Mouse (Mus musculus) embryonic facial prominence, embryonic 12.5 days (tissue): ENCODE measurements around the gene Furin. TPM values are rescaled to one million over a fixed set of nuclear protein-coding genes. Genes with fewer than 3 reads are reported as not detected.

Experiments used
- ATAC-seq: fragments of 200-750 bp; cut with Nextera tagmentation; 2 replicates; pipeline ENCODE4 v1.8.0; 2017; ENCODE audit not compliant: insufficient number of reproducible peaks, insufficient read depth, low FRiP score, low TSS enrichment
- H3K27ac ChIP-seq: fragments of 300-500 bp; sonication (generic); 2 replicates; pipeline ENCODE4 v1.5.1; 2016; ENCODE audit warnings: mild to moderate bottlenecking
- H3K27me3 ChIP-seq: fragments of 300-500 bp; sonication (generic); 2 replicates; pipeline ENCODE4 v1.6.1; 2016; ENCODE audit warnings: mild to moderate bottlenecking, moderate library complexity
- H3K36me3 ChIP-seq: fragments of 300-500 bp; sonication (generic); 2 replicates; pipeline ENCODE4 v1.6.1; 2016; ENCODE audit warnings: mild to moderate bottlenecking
- H3K4me1 ChIP-seq: fragments of 300-500 bp; sonication (generic); 2 replicates; pipeline ENCODE4 v1.6.1; 2016
- H3K4me2 ChIP-seq: fragments of 300-500 bp; sonication (generic); replicated peaks from 2 replicates; pipeline ENCODE4 v1.6.1; 2016; ENCODE audit warnings: mild to moderate bottlenecking, moderate library complexity
- H3K4me3 ChIP-seq: fragments of 300-500 bp; sonication (generic); 2 replicates; pipeline ENCODE4 v1.5.1; 2016; ENCODE audit warnings: mild to moderate bottlenecking
- H3K9ac ChIP-seq: fragments of 300-500 bp; sonication (generic); 2 replicates; pipeline ENCODE4 v1.6.1; 2016; ENCODE audit warnings: mild to moderate bottlenecking, moderate library complexity
- H3K9me3 ChIP-seq: fragments of 300-500 bp; sonication (generic); 2 replicates; pipeline ENCODE4 v1.6.1; 2016; ENCODE audit warnings: mild to moderate bottlenecking, moderate library complexity
- WGBS: fragments of 180-500 bp; shearing (Covaris S2); methylation state at CpG from one replicate; pipeline ENCODE4 v1.1.7; 2016; 5-methylcytosine and 5-hydroxymethylcytosine counted together
- polyA plus RNA-seq: library from polyadenylated mRNA; unstranded; fragments of >200 nt; fragmentation: Nextera tagmentation; extraction: Ambion mirVana; gene quantifications from 2 replicates; pipeline ENCODE4 v1.2.1, GENCODE M21; 2016

The Furin gene
- polyA plus RNA-seq, 1 experiment from 2014 or later = 9.7 TPM

DNA sequence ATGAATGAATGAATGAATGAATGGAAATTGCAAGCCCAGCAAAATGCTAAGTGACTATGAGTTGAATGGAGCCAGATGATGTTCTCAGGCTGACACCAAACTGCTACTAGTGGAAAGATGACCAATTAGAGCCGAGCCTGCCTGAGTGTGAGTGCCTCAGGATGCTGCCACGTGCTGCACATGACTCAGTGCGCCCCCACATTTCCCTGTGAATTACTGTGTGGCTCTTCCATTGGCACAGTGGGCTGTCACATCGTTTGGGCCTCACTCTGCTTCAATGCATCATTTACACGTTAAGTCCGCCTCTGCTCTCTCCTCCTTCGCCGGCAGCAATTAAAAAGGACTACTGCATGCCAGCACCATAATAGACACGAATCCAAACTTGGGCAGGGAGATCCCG lies 7.0 kb upstream of the Furin start:
- Histone ChIP-seq H3K9ac (no peak overlapping the region), H3K4me3 (no peak overlapping the region), H3K36me3 (no peaks in the 10 kb centered on the region), H3K27ac (no peak overlapping the region), H3K4me2 (no peak overlapping the region), H3K27me3 (no peaks in the 10 kb centered on the region), H3K4me1 (0 out of 2 replicates have a peak, but pooled peaks cover under 1% of the 10 kb centered on the region), H3K9me3 (no peaks in the 10 kb centered on the region)
- 72% methylated on average over 10 of the region's 10 CpGs for WGBS
- ATAC-seq = no peak

DNA sequence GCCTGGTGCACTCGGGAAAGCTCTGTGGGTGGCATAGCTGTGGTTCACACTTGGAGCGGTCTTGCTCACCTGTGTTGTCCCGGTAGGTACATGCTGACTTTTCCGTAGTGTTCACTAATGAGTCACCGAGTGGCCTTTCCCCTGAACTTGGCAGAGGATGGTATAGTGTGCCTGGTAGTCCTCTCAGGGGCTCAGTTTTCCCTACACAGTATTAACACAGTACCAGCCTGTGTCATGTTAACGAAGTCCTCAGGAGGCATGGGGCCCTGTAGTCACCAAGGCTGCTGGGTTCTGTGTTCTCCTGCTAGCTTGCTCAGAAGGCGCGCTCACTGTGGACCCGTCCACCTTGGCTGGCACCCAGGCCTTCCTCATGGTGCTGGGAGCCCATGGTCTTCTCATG lies 5.1 kb upstream of the Furin start:
- Histone ChIP-seq H3K9ac (no peak overlapping the region), H3K4me3 (no peak overlapping the region), H3K9me3 (no peaks in the 10 kb centered on the region), H3K4me1 (0 out of 2 replicates have a peak, but pooled peaks cover 3% of the 10 kb centered on the region), H3K27ac (no peak overlapping the region), H3K4me2 (no peak overlapping the region), H3K27me3 (peaks cover 4% of the 10 kb centered on the region; the same call in 1 of the 2 replicates), H3K36me3 (no peaks in the 10 kb centered on the region)
- ATAC-seq = no peak
- WGBS = 80% methylated on average over 9 of the region's 9 CpGs

DNA sequence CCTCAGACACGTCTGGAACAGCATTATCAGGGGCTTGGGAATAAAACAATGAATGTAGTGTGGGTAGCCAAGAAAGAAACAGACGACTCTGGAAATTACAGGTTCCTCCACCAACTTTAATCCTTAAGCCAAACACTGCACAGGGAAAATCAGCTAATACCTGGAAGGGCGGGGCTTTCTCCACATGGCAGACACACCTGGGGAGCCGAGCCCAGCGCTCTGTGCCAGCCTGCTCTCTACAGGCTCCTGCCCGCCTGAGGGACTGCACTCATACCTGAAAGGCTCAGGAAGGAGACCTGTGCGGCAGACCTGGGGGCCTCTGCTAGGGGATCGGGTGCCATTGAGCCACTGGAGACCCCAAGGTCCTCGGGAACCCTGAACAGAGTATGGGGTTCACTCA lies 2.5 kb upstream of the Furin start:
- Histone ChIP-seq H3K4me3 (no peak overlapping the region), H3K4me2 (no peak overlapping the region), H3K27me3 (peaks cover 8% of the 10 kb centered on the region), H3K9ac (no peak overlapping the region), H3K27ac (no peak overlapping the region), H3K36me3 (no peaks in the 10 kb centered on the region), H3K4me1 (0 out of 2 replicates have a peak, but pooled peaks cover 7% of the 10 kb centered on the region), H3K9me3 (no peaks in the 10 kb centered on the region)
- ATAC-seq = 0 out of 2 replicates have a peak, but pooled peaks have one; percentile 38
- 68% methylated on average over 9 of the region's 9 CpGs for WGBS

GRCm38 (mm10) chr7:80406186-80406585 lies 950 bp upstream of the Furin start:
- Histone ChIP-seq H3K27ac (no peak overlapping the region), H3K9me3 (no peaks in the 10 kb centered on the region), H3K4me1 (peaks cover 15% of the 10 kb centered on the region), H3K4me3 (no peak overlapping the region), H3K4me2 (no peak overlapping the region), H3K27me3 (peaks cover 8% of the 10 kb centered on the region), H3K9ac (no peak overlapping the region), H3K36me3 (no peaks in the 10 kb centered on the region)
- no peak for ATAC-seq
- 93% methylated on average over 3 of the region's 3 CpGs for WGBS

DNA sequence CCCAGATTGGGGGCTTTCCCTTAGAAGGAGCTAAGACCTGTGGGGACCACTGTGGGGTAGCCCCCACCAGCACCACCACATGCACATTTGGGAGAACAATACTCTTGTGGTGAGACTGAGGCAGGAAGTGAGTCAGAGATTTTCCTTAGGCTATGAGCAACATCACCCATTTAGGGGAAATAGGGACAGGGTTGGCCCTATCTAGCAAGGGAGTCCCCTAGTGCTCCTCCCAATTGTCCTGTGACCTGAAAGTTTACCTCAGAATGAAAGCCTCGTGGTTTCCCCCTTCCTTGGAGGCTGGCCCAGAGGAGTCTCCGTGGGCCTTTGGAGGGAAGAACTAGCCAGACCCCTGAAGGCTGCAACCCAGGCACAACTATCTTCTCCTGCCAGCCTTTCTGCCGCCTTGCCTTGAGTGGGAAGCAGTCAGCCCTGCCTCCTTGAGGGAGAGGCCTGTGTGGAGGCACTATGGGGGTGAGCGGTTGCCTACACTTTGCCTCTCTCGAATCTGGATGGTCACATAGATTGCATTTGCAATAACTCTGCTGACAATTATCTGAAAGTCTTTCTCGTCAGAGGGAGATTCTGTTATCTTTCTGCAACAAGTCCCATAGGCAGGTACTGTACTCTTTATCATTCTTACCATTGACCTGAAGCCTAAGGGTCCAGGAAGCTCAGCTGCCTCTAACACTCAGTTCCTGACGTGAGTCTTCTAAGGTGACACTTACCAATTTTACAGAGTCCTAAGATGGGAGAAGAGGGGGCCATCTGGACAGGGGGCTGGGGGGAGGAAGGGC lies 938 bp downstream of the Furin start:
- no peak overlapping the region for H3K4me2 ChIP-seq
- ATAC-seq = no peak
- H3K4me3 ChIP-seq = no peak overlapping the region
- H3K27ac ChIP-seq = no peak overlapping the region
- H3K4me1 ChIP-seq = peaks cover 29% of the 10 kb centered on the region
- H3K9ac ChIP-seq = no peak overlapping the region
- H3K27me3 ChIP-seq = peaks cover 8% of the 10 kb centered on the region
- H3K36me3 ChIP-seq = no peaks in the 10 kb centered on the region
- WGBS = 50% methylated on average over 7 of the region's 7 CpGs
- H3K9me3 ChIP-seq = no peaks in the 10 kb centered on the region

DNA sequence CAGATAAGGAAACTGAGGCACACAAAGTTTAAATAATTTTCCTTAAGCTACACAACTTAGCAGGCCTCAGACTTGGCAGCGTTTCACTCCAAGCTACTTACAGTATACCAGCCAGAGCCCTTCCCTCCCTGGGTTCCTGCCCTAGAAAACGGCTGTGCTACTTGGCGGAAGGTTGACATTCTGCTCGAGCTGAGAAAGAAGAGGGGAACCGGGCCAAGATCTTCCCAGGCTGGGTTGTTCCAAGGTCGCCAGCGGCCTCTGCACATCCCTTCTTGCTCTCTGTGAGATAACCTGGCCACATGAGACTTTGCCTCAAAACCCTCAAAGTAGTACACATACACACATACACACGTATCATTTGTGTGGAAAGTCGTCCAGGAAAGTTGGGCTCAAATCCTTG lies 1.7 kb downstream of the Furin start:
- Histone ChIP-seq H3K9ac (no peak overlapping the region), H3K4me2 (peak overlapping the region; percentile 71), H3K4me1 (peaks cover 29% of the 10 kb centered on the region), H3K36me3 (no peaks in the 10 kb centered on the region), H3K9me3 (no peaks in the 10 kb centered on the region), H3K27me3 (peaks cover 8% of the 10 kb centered on the region), H3K27ac (no peak overlapping the region), H3K4me3 (no peak overlapping the region)
- WGBS = 56% methylated on average over 9 of the region's 9 CpGs
- ATAC-seq = no peak

DNA sequence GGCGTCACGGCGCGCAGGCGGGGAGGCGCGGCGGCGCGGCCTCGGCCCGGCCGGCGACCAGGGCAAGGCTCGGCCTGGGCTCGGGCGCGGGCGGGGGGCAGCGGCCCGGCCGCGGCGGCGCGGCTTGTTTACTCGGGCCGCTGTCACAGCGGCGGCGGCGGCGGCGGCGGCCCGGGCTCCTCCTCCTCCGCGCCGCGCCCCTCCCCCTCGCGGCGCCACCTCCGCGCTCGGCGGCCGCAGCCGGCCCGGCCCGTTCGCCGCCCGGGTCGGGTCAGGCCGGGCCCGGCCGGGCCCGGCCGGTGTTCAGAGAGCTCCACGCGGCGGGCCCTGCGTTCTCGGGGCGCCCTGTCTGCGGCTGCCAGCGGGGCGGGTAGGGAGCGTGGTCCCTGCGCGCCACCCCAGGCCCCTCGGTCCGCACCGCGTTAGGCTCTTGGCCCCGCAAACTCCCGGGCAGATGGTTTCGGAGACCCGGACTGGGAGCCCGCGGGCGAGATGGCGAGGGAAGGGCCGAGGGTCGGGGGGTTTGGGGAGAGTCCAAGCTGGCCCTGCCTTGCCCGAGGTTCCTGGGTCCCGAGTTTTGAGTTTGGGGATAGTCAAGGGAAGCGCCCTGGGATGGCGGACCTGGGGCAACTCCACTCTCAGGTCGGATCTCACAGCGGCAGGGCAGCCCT lies 2.5 kb downstream of the Furin start:
- 0 out of 2 replicates have a peak, but pooled peaks have one; percentile 31 for ATAC-seq
- Histone ChIP-seq H3K36me3 (peaks cover 4% of the 10 kb centered on the region; the same call in 1 of the 2 replicates), H3K9ac (peak overlapping the region; percentile 96), H3K27me3 (peaks cover 8% of the 10 kb centered on the region), H3K27ac (peak overlapping the region; percentile 84), H3K9me3 (no peaks in the 10 kb centered on the region), H3K4me3 (peak overlapping the region; percentile 93), H3K4me1 (peaks cover 29% of the 10 kb centered on the region), H3K4me2 (peak overlapping the region; percentile 95)
- WGBS = under 1% methylated on average over 51 of the region's 92 CpGs

GRCm38 (mm10) chr7:80401860-80402641 lies 3.2 kb downstream of the Furin start:
- under 1% methylated on average over 81 of the region's 102 CpGs for WGBS
- Histone ChIP-seq H3K27ac (peak overlapping the region; percentile 81), H3K4me2 (peak overlapping the region; percentile 95), H3K9ac (peak overlapping the region; percentile 96), H3K9me3 (no peaks in the 10 kb centered on the region), H3K27me3 (peaks cover 8% of the 10 kb centered on the region), H3K36me3 (peaks cover 11% of the 10 kb centered on the region), H3K4me3 (peak overlapping the region; percentile 93), H3K4me1 (peaks cover 26% of the 10 kb centered on the region)
- ATAC-seq = 0 out of 2 replicates have a peak, but pooled peaks have one; percentile 58

GRCm38 (mm10) chr7:80401041-80401859 lies 4.0 kb downstream of the Furin start:
- peaks cover 25% of the 10 kb centered on the region for H3K4me1 ChIP-seq
- H3K9me3 ChIP-seq = no peaks in the 10 kb centered on the region
- peak overlapping the region; percentile 96 for H3K9ac ChIP-seq
- H3K27me3 ChIP-seq = peaks cover 8% of the 10 kb centered on the region
- H3K27ac ChIP-seq = peak overlapping the region; percentile 81
- no peak for ATAC-seq
- H3K4me3 ChIP-seq = peak overlapping the region; percentile 93
- peaks cover 18% of the 10 kb centered on the region for H3K36me3 ChIP-seq
- WGBS = 16% methylated on average over 5 of the region's 5 CpGs
- H3K4me2 ChIP-seq = peak overlapping the region; percentile 95

DNA sequence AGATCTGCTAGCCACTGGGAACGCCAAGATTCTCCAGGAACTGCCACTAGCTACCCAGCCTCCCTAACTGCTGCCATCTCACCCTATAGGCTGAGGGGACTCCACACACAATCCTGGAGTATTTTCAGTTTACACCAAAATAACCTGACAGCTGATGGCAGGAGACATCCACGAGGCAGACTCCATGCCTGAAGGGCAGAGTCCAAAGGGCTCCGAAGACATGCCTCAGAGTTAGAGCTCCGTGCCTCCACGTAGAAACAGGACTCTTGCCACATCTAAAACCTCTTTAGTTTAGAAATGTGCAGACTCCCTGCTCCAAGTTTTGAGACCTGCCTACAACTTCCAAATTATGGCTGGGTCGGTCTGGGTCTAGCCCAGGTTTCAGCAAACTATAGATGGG lies 4.7 kb downstream of the Furin start:
- H3K36me3 ChIP-seq = peaks cover 23% of the 10 kb centered on the region
- 70% methylated on average over 6 of the region's 6 CpGs for WGBS
- no peak for ATAC-seq
- peak overlapping the region; percentile 95 for H3K4me2 ChIP-seq
- no peak overlapping the region for H3K9ac ChIP-seq
- H3K4me3 ChIP-seq = peak overlapping the region; percentile 93; the same call in 1 of the 2 replicates
- H3K27me3 ChIP-seq = peaks cover 5% of the 10 kb centered on the region; the same call in 1 of the 2 replicates
- H3K27ac ChIP-seq = no peak overlapping the region; the same call in 1 of the 2 replicates
- no peaks in the 10 kb centered on the region for H3K9me3 ChIP-seq
- peaks cover 25% of the 10 kb centered on the region for H3K4me1 ChIP-seq
